Mouse (Mus musculus) c-Kit-positive CD71-positive TER-119-positive erythroid progenitor cells, embryonic 14.5 days (primary cell): ENCODE results near the gene Rundc3a.
A peak's percentile ranks its signal among the peaks of the same experiment; 100 is the strongest.

Experiments
- DNase-seq: peaks from one replicate; pipeline ENCODE4 v3.0.0-alpha.2; 2013; ENCODE audit warnings: low spot score

Gene Rundc3a

DNA sequence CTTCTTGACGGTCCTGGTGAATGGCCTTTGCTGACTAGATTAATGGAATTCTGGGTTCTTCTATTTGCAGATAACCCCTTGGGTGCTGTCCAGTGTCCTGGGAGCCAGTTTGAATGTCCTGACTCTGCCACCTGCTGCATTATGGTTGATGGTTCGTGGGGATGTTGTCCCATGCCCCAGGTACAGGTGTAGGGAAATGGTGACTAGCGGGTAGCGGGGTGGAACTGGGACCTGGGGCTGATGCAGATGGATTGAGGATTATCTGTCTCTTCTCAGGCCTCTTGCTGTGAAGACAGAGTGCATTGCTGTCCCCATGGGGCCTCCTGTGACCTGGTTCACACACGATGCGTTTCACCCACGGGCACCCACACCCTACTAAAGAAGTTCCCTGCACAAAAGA, 40.7 kb downstream of the Rundc3a start:
- DNase-seq, result no peak

GRCm38 (mm10) chr11:102434406-102434805, 41.2 kb downstream of the Rundc3a start:
- peak; percentile 88 for DNase-seq

DNA sequence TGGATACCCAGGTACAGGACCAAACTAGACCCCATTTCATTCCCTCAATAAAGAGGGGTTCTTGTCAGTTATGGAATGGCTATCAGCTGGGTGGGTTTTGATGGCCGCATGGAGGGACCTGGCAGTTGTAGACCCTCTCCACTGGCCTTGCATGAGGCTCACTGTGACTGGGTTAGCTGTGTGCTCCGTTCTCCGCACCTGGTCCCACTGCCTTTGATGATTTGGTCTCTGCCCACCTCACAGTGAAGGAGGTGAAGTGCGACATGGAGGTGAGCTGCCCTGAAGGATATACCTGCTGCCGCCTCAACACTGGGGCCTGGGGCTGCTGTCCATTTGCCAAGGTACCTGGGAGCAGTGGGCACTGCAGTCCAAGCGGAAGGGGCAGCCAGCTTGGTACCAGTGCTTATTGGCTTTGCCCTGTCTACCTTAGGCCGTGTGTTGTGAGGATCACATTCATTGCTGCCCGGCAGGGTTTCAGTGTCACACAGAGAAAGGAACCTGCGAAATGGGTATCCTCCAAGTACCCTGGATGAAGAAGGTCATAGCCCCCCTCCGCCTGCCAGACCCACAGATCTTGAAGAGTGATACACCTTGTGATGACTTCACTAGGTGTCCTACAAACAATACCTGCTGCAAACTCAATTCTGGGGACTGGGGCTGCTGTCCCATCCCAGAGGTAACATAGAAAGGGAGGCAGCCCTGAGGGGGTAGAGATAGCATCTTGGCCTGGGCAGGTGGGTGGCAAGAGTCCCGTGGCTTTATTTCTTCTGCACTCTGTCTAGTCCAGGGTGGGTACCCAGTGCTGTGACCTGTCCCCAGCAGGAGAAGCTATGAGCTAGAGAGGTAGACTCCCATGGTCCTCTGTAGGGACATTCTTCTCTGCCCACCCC, 41.9 kb downstream of the Rundc3a start:
- no peak for DNase-seq

- DNase-seq, result no peak
These were observed 42.7 kb downstream of the Rundc3a start for GRCm38 (mm10) chr11:102435754-102436470.

- DNase-seq, result no peak
These were observed 43.2 kb downstream of the Rundc3a start for GRCm38 (mm10) chr11:102436471-102436790.

DNA sequence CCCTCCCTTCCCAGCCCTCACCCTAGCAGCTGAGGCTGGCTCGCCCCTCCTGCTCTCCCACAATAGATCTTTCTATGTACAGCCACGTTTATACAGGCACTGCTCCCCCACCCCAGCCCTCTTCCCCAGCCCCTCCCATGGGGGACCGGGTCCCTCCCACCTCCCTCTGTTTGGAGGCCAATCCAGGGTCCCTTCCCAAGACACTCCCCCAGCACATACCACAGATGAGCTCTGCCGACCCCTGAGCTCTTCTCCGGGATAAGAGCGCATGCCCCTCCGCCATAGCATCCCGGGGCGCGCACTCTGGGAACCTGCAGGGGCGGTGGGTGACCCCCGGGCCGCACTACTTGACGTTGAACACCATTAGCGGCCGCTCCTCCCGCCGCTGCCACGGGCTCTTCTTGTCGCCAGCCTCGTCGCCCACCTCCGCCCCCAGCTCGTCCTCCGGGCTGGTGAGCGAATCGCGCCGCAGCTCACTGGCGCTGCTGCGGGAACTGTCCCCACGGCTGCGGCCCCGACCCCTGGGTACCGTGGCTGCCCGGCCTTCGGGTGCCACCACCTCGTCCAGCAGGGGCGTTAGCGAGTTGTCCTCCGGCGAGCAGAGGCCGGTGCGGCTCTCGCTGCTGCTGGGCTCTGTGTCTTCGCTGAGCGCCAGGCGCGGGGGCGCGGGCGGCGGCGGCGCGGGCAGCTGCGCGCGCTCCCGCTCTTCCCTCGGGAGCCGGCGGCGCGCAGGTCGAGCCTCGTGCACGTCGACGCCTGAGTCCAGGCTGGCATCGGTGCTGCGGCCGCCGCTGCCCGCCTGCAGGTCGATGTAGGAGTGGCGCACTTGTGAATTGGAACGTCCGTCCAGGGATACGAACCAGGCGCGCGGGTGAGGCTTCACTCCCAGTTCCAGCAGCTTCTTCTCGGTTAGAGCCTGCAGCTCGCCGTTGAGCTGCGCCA, 44.2 kb downstream of the Rundc3a start:
- no peak for DNase-seq

GRCm38 (mm10) chr11:102438212-102439092, 45.2 kb downstream of the Rundc3a start:
- DNase-seq, result peak; percentile 53

DNA sequence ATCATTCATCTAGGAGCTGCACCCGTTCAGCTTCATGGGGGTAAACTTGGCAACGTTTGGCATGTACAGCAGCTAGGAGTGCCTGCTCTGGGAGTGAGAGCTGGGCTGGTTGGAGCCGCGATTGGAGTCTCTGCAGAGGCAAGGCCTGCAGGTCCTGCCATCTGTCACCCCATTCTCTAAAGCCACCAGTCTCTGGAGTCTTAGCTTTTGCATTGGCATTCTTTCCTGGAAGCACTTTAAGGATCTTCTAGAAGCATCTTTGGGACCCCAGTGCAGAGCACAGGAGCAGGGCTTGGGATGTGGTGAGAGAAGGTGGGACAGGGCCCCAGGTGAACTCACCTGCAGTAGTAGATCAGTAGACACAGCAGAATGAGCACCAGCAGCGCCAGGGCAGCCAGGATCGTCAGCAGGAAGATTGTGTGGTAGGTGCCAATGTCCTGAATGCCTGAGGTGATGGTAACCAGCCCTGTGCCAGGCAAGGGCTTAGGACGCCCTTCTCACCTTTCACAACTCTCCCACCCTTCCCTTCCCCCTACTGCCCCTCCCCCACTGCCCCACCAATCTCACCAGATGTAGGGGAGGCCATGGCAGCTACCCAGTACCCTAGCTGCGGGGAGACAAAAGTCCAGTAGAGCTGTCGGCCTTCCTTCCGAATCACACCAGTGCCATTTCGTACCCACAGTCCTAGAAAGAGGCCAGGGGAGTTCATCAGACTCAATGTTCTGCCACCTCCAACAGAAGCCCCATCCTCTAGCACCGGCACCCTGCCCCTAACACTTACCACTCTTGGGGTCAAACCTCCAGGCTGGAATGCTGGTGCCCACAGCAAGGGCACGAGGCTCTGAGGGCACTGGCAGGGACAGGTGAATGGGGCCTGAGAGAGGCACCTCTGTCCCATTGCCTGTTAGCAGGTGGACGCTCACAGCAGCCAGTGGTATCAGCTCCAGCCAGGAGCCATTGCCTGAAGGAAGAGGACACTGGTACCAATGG, 46.2 kb downstream of the Rundc3a start:
- DNase-seq, result no peak

DNA sequence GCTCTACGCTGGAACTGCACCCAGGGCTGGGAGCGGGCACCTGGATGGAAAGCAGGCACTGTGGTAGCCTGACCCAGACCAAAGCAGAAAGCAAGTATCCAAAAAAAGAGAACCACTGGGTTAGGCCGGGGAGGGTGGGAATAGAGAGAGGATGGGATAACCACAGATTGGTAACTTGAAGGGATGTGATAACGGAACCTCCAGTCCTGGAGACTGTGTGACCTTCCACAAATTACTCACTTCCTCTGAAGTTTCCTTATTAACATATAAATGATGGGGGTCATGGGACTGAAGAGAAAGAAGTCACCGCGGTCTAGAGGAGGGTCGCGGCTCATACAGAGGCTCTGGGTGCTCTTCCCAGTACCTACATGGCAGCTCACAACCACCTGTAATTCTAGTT, 47.1 kb downstream of the Rundc3a start:
- DNase-seq, result no peak

DNA sequence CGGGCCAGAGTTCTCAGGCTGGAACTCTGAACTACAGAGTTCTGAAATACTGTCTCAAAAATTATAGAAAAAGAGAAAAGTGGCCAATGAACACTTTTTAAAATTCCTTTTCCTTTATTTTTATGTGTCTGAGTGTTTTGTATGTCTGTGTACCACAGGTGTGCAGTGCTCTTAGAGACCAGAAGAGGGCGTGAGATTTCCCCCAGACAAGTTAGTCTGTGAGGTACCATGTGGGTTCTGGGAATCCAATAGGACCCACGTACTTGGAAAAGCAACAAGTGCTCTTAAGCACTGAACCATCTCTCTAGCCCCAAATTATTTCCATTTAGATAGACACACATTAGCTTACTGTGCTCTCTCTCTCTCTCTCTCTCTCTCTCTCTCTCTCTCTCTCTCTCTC, 48.2 kb downstream of the Rundc3a start:
- no peak for DNase-seq

DNA sequence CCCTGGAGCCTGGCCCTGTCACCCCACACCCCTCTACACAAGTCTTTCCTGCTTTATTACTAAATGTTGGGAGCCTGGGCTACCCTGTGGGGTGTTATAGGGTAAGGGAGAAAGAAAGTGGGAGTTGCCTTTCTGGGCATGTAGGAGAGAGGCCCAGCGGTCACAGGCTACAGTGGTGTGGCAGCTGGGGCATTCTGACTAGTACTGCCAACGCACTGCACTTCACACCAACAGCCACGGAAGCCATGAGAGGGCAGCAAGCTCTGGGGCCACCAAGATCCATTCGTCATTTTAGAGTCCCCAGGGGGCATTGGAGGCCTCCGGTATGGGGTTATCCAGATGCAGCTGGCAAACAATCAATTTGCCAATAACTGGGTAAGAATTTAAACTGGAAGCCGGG, 48.9 kb downstream of the Rundc3a start:
- DNase-seq, result no peak

DNA sequence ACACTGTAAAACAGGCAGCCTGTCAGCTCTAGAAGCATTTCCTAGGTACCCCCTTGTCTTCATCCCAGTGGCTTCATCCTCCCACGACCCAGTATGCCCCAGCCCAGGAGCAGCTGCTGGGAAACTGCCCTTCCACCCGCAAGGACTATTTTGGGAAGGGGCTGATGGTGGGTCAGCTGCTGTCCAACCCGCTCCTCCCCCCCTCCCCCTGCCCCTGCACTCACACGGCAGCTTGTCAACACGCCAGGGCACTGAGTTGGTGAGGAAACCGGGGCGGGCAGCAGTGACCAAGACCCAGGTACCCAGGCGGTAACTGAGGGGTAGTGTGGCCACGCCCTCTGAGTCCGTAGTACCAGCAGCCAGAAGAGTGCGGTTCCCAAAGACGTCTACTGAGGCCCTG, 50.5 kb downstream of the Rundc3a start:
- no peak for DNase-seq

GRCm38 (mm10) chr11:102444321-102444720, 51.1 kb downstream of the Rundc3a start:
- DNase-seq, result no peak

- DNase-seq, result no peak
These were observed 51.6 kb downstream of the Rundc3a start for GRCm38 (mm10) chr11:102444781-102445180.

GRCm38 (mm10) chr11:102445264-102445890, 52.2 kb downstream of the Rundc3a start:
- DNase-seq, result no peak

DNA sequence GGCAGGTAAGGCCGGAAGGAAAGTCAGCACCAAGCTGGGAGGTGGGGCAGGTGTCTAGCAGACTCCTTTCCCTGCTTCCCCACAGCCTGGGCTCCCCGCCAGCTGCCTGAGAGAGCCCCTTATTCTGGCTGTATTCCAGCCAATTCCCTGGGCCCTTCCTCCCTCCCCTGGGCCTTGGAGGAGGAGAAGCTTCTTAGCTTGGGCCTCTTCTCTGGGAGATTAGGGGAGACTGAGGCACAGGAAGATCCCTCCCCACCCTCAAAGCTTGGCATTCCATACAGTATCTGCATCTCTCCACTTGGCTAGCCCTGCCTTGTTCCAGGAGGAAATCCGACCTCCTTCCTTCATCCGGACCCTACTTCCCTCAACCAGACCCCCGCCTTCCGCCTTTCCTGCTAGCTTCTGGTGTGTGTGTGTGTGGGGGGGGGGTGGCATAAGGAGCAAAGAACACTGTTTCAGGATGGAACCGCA, 52.7 kb downstream of the Rundc3a start:
- DNase-seq, result no peak

- DNase-seq, result no peak
These were observed 53.6 kb downstream of the Rundc3a start for GRCm38 (mm10) chr11:102446581-102447461.

DNA sequence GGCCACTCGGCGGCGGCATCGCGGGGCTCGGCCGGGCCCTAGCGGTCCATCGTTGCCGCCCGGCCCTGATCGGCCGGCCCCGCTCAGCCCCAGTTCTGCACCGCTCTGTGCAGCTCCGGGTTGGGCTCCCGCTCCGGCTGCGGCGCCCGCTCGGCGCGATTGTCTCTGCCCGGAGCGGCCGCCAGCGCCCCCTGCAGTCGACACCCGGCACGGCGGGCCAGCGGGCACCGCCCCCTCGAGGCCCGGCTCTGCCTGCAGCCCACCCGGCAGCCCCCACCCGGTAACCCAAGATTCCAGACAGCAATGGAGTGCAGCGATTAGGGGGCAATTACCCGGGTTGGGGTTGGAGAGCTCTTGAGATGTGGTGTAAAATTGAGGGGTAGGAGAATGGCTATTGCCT, 54.3 kb downstream of the Rundc3a start, which contains the start of gene Fam171a2:
Gene Fam171a2 (minus strand): TSS at position 186 of the 400 bp plus-strand sequence.
- no peak for DNase-seq
